Mouse (Mus musculus) midbrain, embryonic 15.5 days (tissue): ENCODE measurements around the gene Fam83d. TPM values are rescaled to one million over a fixed set of nuclear protein-coding genes. Genes with fewer than 3 reads are reported as not detected.

Source experiments
- ATAC-seq: fragments of 200-750 bp; cut with Nextera tagmentation; replicated peaks from 2 replicates; pipeline ENCODE4 v1.8.0; 2017; ENCODE audit warnings: moderate TSS enrichment
- H3K27ac ChIP-seq: fragments of 300-500 bp; sonication (generic); 2 replicates; pipeline ENCODE4 v1.5.1; 2015; ENCODE audit warnings: mild to moderate bottlenecking, inconsistent platforms
- H3K27me3 ChIP-seq: fragments of 300-500 bp; sonication (generic); replicated peaks from 2 replicates; pipeline ENCODE4 v1.6.1; 2015; ENCODE audit warnings: inconsistent platforms
- H3K36me3 ChIP-seq: fragments of 300-500 bp; sonication (generic); replicated peaks from 2 replicates; pipeline ENCODE4 v1.6.1; 2015; ENCODE audit warnings: inconsistent platforms
- H3K4me1 ChIP-seq: fragments of 300-500 bp; sonication (generic); 2 replicates; pipeline ENCODE4 v1.6.1; 2015; ENCODE audit warnings: inconsistent platforms
- H3K4me2 ChIP-seq: fragments of 300-500 bp; sonication (generic); 2 replicates; pipeline ENCODE4 v1.6.1; 2015; ENCODE audit warnings: inconsistent platforms, mild to moderate bottlenecking, moderate library complexity
- H3K4me3 ChIP-seq: fragments of 300-500 bp; sonication (generic); 2 replicates; pipeline ENCODE4 v1.5.1; 2015; ENCODE audit warnings: mild to moderate bottlenecking, inconsistent platforms
- H3K9ac ChIP-seq: fragments of 300-500 bp; sonication (generic); 2 replicates; pipeline ENCODE4 v1.6.1; 2015; ENCODE audit warnings: mild to moderate bottlenecking, inconsistent platforms
- H3K9me3 ChIP-seq: fragments of 300-500 bp; sonication (generic); 2 replicates; pipeline ENCODE4 v1.6.1; 2016; ENCODE audit warnings: inconsistent platforms
- WGBS: fragments of 180-500 bp; shearing (Covaris S2); methylation state at CpG from one replicate; pipeline ENCODE4 v1.1.7; 2015; ENCODE audit warnings: mixed read lengths; 5-methylcytosine and 5-hydroxymethylcytosine counted together
- polyA plus RNA-seq: library from polyadenylated mRNA; unstranded; fragments of >200 nt; fragmentation: Nextera tagmentation; extraction: Ambion mirVana; gene quantifications from 2 replicates; pipeline ENCODE4 v1.2.1, GENCODE M21; 2015

The Fam83d gene
- polyA plus RNA-seq, 1 experiment from 2014 or later, result 6.0 TPM

DNA sequence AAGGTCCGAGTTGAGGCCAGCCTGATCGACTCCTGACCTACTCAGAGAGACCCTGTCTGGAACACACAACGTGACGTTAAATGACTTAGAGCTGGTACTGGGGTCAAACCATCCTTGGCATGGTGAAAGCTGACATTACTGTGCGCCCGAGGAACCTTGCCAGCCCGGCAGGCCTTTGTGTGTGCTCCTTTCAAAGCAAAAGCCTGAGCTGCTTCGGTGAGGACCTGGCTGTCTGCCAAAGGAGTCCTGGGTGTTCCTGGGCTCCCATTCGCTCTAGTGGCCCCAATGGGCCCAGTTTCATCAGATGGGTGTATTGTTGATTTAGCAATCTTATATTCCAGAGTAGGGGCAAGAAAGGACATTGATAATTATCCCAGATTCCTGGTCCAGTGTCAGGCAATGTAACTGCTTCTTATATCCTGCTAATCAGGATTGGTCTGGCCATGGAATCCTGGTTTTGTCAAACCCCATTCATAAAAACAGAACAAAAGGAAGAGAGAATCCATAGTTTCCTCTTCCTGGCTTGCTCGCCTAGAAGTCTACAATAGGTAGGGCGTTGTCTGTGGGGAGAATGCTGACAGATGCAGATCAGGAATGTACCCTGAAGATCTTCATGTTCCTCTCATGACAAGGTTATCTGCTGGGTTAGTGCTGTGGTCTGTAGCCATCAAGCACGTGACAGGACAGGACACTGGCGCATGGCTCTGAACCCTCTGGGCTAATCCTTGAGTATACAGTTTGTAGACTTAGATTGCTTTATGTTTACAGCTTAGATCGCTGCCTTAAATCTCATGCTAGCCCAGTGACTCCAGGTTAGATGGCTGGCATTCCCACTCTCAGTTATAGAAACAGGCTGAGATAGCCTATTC lies 19.3 kb downstream of the Fam83d start:
- H3K27me3 ChIP-seq, result no peaks in the 10 kb centered on the region
- WGBS, result 78% methylated on average over 14 of the region's 14 CpGs
- H3K4me3 ChIP-seq, result no peak overlapping the region
- H3K4me2 ChIP-seq, result no peak overlapping the region
- no peaks in the 10 kb centered on the region for H3K36me3 ChIP-seq
- no peaks in the 10 kb centered on the region for H3K9me3 ChIP-seq
- ATAC-seq, result no peak
- no peak overlapping the region for H3K27ac ChIP-seq
- H3K9ac ChIP-seq, result no peak overlapping the region
- no peaks in the 10 kb centered on the region for H3K4me1 ChIP-seq

DNA sequence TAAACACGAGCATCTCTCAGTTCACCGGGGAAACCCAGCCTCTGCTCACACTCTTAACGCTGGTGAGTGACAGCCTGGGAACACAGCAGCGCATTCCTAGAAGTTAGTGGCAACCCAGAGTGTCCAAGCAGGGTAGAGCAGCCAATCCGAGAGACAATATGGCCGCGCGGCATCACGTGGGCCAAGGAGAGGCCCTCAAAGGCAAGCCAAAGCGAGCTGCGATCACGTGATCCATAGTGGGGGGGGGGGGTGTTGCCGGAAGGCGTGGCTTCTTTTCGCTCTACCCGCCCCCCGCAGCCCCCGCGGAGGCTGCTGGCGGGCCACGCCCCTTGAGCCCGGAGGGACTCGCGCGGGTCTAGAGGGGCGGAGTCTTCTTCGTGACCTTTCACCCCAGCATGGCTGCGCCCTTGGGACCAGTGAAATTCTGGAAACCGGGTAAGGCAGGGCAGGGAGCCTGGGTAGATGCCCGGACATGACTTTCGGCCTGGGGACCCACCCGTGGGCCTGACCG lies 26.7 kb downstream of the Fam83d start, which contains the start of gene Dhx35:
Dhx35 (plus strand) TSS at position 314 of the 511 bp plus-strand sequence.
- Histone ChIP-seq H3K4me1 (peaks cover 22% of the 10 kb centered on the region), H3K4me3 (peak within 1 kb of the TSS; percentile 92), H3K36me3 (no peaks in the 10 kb centered on the region), H3K4me2 (peak within 1 kb of the TSS; percentile 81), H3K27ac (peak within 1 kb of the TSS; percentile 87), H3K9me3 (no peaks in the 10 kb centered on the region), H3K9ac (peak within 1 kb of the TSS; percentile 78), H3K27me3 (no peaks in the 10 kb centered on the region)
- WGBS, result 0% methylated on average over 33 of the region's 33 CpGs
- peak; percentile 99 for ATAC-seq

DNA sequence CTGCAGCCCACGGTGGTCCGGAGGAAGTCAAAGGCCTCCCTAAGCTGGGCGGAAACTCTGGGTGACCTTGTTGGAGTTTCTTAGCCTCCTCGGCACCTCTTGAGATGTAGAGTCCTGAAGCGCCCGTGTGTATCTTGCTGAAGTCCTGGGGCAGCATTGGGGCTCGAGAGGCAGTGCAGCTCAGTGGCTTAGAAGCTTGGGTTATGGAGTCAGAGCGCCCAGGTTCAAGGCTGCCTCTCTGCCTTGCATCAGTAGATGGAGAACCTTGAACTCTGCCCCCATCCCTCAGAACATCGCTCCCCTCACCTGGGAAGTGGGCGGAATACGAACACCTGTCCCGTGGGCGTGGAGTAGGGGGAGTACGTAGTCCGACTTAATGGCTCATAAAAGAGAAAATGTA lies 27.1 kb downstream of the Fam83d start:
- ATAC-seq, result no peak
- WGBS, result 11% methylated on average over 15 of the region's 15 CpGs
- peak overlapping the region; percentile 92 for H3K4me3 ChIP-seq
- H3K9ac ChIP-seq, result peak overlapping the region; percentile 78
- H3K27ac ChIP-seq, result peak overlapping the region; percentile 87
- H3K4me2 ChIP-seq, result peak overlapping the region; percentile 81
- no peaks in the 10 kb centered on the region for H3K9me3 ChIP-seq
- no peaks in the 10 kb centered on the region for H3K27me3 ChIP-seq
- H3K4me1 ChIP-seq, result peaks cover 22% of the 10 kb centered on the region
- no peaks in the 10 kb centered on the region for H3K36me3 ChIP-seq

DNA sequence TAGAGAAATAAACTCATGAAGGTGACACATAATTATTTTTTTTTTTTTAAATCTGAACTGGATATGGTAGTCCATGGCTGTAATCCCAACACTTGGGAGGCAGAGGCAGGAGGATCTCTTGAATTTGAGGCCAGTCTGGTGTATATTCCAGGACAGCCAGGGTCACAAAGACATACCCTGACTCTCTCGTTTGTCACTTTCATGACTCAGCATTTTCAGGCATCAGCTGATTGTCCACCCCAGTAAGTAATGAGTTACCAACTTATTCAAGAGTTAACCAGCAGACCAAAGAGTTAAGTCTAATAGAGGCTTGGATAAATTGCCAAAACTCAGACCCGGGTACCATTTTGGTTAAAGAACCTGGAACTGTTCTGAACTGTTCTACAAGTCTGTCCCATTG lies 28.0 kb downstream of the Fam83d start:
- no peak for ATAC-seq
- H3K36me3 ChIP-seq, result no peaks in the 10 kb centered on the region
- no peak overlapping the region for H3K9ac ChIP-seq
- H3K4me3 ChIP-seq, result no peak overlapping the region
- H3K27me3 ChIP-seq, result no peaks in the 10 kb centered on the region
- H3K4me2 ChIP-seq, result no peak overlapping the region
- 80% methylated on average over 2 of the region's 2 CpGs for WGBS
- no peak overlapping the region for H3K27ac ChIP-seq
- H3K9me3 ChIP-seq, result no peaks in the 10 kb centered on the region
- peaks cover 22% of the 10 kb centered on the region for H3K4me1 ChIP-seq

DNA sequence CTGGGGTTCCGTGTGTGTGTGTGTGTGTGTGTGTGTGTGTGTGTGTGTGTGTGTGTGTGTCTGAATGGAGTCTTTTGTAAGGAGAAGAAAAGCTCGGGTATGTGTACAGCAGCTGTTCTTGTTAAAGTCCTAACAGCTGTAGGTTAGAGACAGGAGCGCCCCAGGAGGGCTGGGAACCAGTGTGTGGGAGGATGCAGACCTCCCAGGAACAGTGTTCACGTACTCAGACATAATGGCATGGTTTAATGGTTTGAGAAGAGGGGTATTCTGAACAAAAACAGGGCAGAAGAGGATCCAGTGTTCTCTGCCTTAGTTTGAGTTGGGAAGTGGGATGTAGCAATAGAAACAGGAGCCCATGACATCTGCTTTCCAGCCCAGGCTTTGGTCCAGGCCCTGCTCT lies 31.4 kb downstream of the Fam83d start:
- Histone ChIP-seq H3K27me3 (no peaks in the 10 kb centered on the region), H3K4me3 (no peak overlapping the region), H3K27ac (no peak overlapping the region), H3K9me3 (no peaks in the 10 kb centered on the region), H3K4me1 (peaks cover 12% of the 10 kb centered on the region), H3K9ac (no peak overlapping the region), H3K36me3 (0 out of 2 replicates have a peak, but pooled peaks cover 6% of the 10 kb centered on the region), H3K4me2 (no peak overlapping the region)
- ATAC-seq, result no peak
- 46% methylated on average over 4 of the region's 4 CpGs for WGBS

DNA sequence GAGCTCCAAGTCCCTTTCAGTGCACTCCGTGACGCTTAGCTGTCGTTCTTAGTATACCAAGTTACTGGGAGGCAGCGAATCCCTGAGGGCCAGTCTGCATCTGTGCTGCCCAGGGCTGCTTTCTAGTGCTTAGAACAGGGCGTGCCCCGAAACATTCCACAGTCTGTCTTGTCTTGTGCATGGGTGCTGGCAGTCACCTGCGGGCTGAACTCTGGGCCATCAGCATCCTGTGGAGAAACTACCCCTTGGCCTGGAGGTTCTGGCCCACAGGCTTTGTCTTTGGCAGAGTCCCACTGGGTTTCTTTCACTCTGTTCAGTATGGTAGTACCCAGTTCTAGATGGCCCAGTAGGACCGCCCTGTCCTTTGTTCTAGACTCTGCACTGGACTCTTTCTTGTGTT lies 32.9 kb downstream of the Fam83d start:
- Histone ChIP-seq H3K9ac (no peak overlapping the region), H3K27ac (no peak overlapping the region), H3K36me3 (0 out of 2 replicates have a peak, but pooled peaks cover 11% of the 10 kb centered on the region), H3K4me1 (peaks cover 5% of the 10 kb centered on the region), H3K4me3 (no peak overlapping the region), H3K27me3 (no peaks in the 10 kb centered on the region), H3K4me2 (no peak overlapping the region), H3K9me3 (no peaks in the 10 kb centered on the region)
- 95% methylated on average over 8 of the region's 8 CpGs for WGBS
- no peak for ATAC-seq

DNA sequence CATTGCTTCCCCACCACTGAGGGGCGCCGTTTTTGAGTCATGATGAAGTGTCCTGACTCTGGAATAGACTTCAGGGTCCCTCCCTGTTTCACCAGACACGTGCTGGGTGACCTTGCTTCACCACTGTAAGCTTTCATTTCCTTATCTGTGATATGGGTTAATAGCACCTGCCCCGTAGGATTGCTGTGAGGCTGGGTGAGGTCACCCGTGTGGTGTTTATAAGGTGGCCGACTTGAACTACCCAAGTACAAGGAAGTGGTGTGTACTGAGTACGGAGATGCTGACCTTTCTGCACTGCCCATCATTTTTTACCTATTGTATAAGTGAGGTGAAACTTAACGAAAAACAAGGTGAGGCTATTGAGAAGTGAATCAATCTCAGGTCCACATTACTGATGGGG lies 35.7 kb downstream of the Fam83d start:
- H3K4me1 ChIP-seq, result no peaks in the 10 kb centered on the region
- H3K4me3 ChIP-seq, result no peak overlapping the region
- H3K36me3 ChIP-seq, result 0 out of 2 replicates have a peak, but pooled peaks cover 11% of the 10 kb centered on the region
- H3K27me3 ChIP-seq, result no peaks in the 10 kb centered on the region
- no peak overlapping the region for H3K9ac ChIP-seq
- no peak for ATAC-seq
- 93% methylated on average over 8 of the region's 8 CpGs for WGBS
- no peak overlapping the region for H3K27ac ChIP-seq
- no peak overlapping the region for H3K4me2 ChIP-seq
- H3K9me3 ChIP-seq, result no peaks in the 10 kb centered on the region

DNA sequence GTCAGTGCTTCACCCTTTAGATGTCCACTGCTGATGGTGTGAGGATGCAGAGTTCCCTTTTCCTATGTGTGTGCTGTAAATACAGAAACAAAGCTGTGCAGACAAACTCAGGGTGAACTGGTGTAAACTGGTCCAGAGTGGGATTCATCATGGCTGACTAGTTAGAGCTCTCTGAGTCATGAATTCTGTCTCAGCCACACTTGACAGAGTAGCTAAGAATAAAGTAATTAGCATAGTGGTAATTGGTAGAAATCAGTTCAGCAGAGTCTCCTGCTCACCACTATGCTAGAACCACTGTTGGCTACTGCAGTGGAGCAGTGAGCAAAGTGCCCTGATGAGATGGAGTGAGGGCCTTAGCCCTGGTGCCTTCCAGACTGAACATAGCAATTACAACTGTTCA lies 47.8 kb downstream of the Fam83d start:
- no peaks in the 10 kb centered on the region for H3K27me3 ChIP-seq
- no peak overlapping the region for H3K4me2 ChIP-seq
- H3K9ac ChIP-seq, result no peak overlapping the region
- no peak overlapping the region for H3K27ac ChIP-seq
- H3K4me3 ChIP-seq, result no peak overlapping the region
- no peaks in the 10 kb centered on the region for H3K4me1 ChIP-seq
- no peak for ATAC-seq
- H3K36me3 ChIP-seq, result no peaks in the 10 kb centered on the region
- no peaks in the 10 kb centered on the region for H3K9me3 ChIP-seq

DNA sequence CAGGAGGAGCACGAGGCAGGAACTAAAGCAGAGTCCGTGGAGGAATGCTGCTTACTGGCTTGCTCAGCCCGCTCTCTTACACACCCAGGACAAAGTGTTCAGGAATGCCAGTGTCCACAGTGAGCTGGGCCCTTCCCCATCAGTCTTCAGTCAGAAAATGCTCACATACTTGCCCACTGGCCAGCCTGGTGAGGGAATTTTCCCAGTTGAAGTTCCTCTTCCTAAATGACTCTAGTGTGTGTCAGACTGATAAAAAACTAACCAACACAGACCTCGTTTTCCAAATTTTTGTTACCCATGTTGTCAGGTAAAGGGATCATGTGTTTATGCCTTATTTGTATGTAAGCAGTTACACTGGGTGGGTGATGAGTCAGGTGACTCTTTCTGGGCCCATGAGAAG lies 48.3 kb downstream of the Fam83d start:
- 94% methylated on average over 4 of the region's 4 CpGs for WGBS
- no peaks in the 10 kb centered on the region for H3K36me3 ChIP-seq
- no peak for ATAC-seq
- no peak overlapping the region for H3K4me2 ChIP-seq
- H3K27ac ChIP-seq, result no peak overlapping the region
- H3K4me1 ChIP-seq, result no peaks in the 10 kb centered on the region
- H3K27me3 ChIP-seq, result no peaks in the 10 kb centered on the region
- H3K9ac ChIP-seq, result no peak overlapping the region
- no peak overlapping the region for H3K4me3 ChIP-seq
- H3K9me3 ChIP-seq, result no peaks in the 10 kb centered on the region

DNA sequence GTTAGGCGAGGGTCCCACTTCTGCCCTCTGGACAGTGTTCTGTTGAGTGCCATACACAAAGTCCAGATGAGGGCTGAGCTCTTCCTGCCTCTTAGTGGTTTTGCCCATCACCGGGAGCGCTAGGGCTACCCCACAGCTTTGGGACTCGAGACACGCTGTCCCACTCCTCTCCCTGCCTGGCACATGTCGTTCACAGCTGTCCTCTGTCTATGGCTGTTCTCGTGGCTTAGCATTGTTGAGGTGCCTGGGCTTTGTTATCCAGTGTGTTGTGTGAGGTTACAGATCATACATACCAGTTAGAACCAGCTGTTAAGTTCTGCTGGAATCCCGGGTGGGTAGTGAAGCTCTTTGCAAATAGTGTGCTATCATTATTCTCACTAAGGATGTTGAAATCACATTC lies 49.8 kb downstream of the Fam83d start:
- no peak overlapping the region for H3K27ac ChIP-seq
- no peaks in the 10 kb centered on the region for H3K9me3 ChIP-seq
- H3K4me2 ChIP-seq, result no peak overlapping the region
- ATAC-seq, result no peak
- H3K36me3 ChIP-seq, result no peaks in the 10 kb centered on the region; the same call in 1 of the 2 replicates
- no peak overlapping the region for H3K4me3 ChIP-seq
- no peaks in the 10 kb centered on the region for H3K4me1 ChIP-seq
- no peaks in the 10 kb centered on the region for H3K27me3 ChIP-seq
- WGBS, result 89% methylated on average over 8 of the region's 8 CpGs
- H3K9ac ChIP-seq, result no peak overlapping the region

DNA sequence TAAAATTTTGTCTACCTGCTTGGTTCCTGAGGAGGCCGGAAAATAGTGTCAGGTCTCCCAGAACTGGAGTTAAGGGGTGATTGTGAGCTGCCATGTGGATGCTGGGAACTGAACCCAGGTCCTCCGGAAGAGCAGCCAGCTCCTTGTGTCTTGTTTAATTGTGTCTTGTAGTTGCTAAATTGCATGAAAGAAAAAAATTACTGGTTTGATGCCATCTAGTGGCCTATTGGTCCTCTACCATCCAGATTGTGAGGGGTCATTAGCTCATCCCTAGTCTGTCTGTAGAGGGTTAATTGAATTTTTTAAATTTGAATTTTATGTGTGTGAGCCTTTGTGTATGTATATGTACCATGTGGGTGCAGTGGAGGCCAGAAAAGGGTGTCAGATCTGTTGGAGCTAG lies 60.2 kb downstream of the Fam83d start:
- Histone ChIP-seq H3K27ac (no peak overlapping the region), H3K9me3 (no peaks in the 10 kb centered on the region), H3K9ac (no peak overlapping the region), H3K4me1 (0 out of 2 replicates have a peak, but pooled peaks cover under 1% of the 10 kb centered on the region), H3K4me3 (no peak overlapping the region), H3K4me2 (no peak overlapping the region), H3K27me3 (no peaks in the 10 kb centered on the region), H3K36me3 (0 out of 2 replicates have a peak, but pooled peaks cover 3% of the 10 kb centered on the region)
- WGBS, result 85% methylated on average over 2 of the region's 2 CpGs
- ATAC-seq, result no peak

DNA sequence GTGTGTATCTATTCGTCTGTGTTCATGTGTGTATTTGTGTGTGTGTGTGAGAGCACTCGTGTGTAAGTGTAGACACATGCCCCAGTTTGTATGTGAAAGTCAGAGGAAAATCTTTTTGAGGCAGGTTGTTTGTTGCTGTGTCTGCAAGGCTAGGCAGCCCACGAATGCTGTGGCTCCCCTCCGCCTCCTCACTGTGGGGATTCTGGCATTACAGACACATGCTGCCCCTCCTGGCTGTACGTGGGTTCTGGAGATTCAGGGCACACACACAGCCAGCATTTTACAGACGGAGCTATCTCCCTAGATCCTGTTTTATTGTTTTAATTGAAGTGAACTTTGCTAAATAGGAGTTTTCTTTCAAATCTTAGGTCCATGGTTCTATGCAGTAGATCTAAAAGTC lies 61.9 kb downstream of the Fam83d start:
- H3K4me3 ChIP-seq, result no peak overlapping the region
- H3K9ac ChIP-seq, result no peak overlapping the region
- no peaks in the 10 kb centered on the region for H3K27me3 ChIP-seq
- ATAC-seq, result no peak
- 77% methylated on average over 6 of the region's 6 CpGs for WGBS
- no peaks in the 10 kb centered on the region for H3K9me3 ChIP-seq
- peaks cover 6% of the 10 kb centered on the region for H3K4me1 ChIP-seq
- H3K36me3 ChIP-seq, result 0 out of 2 replicates have a peak, but pooled peaks cover 3% of the 10 kb centered on the region
- no peak overlapping the region for H3K4me2 ChIP-seq
- no peak overlapping the region for H3K27ac ChIP-seq
